Mouse (Mus musculus) megakaryocyte, embryonic 14.5 days (primary cell): ENCODE results near the gene Vps37b. TPM values are rescaled to one million over a fixed set of nuclear protein-coding genes. Genes with fewer than 3 reads are reported as not detected.

Source experiments
- H3K27me3 ChIP-seq: replicated peaks from 2 replicates; pipeline ENCODE3; 2012; ENCODE audit warnings: inconsistent platforms
- H3K36me3 ChIP-seq: replicated peaks from 2 replicates; pipeline ENCODE3; 2012; ENCODE audit warnings: low read length, inconsistent platforms, mixed read lengths
- H3K4me1 ChIP-seq: 2 replicates; pipeline ENCODE4 v1.6.1; 2012; ENCODE audit warnings: inconsistent platforms
- H3K4me3 ChIP-seq: replicated peaks from 2 replicates; pipeline ENCODE3; 2012; ENCODE audit warnings: moderate library complexity, mild to moderate bottlenecking, inconsistent platforms
- H3K9me3 ChIP-seq: 2 replicates; pipeline ENCODE4 v1.6.1; 2012; ENCODE audit warnings: inconsistent platforms
- FLI1 ChIP-seq: IDR thresholded peaks from 2 replicates; pipeline ENCODE4 v1.6.1; 2012; ENCODE audit warnings: low read length, inconsistent platforms, mixed read lengths
- GATA1 ChIP-seq: IDR thresholded peaks from 3 replicates; pipeline ENCODE4 v1.6.1; 2012; ENCODE audit warnings: mixed read lengths, low read length, inconsistent platforms, borderline replicate concordance
- polyA plus RNA-seq: library from polyadenylated mRNA; stranded (reverse); fragments of >175 nt; gene quantifications from 2 replicates; pipeline ENCODE4 v1.2.3, GENCODE M21; 2012; ENCODE audit warnings: low replicate concordance; ENCODE audit not compliant: insufficient read depth

Gene Vps37b
- polyA plus RNA-seq, 1 experiment: 437 TPM

DNA sequence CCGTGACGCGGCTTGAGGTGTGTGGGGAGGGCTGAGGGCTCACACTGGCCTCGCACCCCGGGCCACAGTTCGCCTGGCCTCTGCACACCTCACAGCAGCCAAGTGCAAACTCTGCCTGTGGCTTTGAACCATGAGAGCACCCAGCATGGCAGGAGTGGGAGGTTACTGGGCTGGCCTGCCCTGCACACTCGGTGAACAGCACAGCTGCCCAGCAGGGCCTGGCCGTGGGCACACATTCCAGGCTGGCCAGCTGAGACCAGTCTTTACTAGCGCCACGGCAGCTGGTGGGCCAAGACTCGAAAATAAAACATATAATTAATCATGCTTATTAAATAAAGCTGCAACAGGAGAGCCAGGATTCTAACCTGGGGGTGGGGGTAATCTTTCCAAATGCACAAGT lies 26.5 kb downstream of the Vps37b start:
- H3K27me3 ChIP-seq: no peaks in the 10 kb centered on the region
- no peak overlapping the region for H3K4me3 ChIP-seq
- peaks cover 99% of the 10 kb centered on the region for H3K36me3 ChIP-seq
- no peaks in the 10 kb centered on the region for H3K9me3 ChIP-seq
- TF ChIP-seq FLI1 (no peak), GATA1 (no peak)
- H3K4me1 ChIP-seq: peaks cover 93% of the 10 kb centered on the region

DNA sequence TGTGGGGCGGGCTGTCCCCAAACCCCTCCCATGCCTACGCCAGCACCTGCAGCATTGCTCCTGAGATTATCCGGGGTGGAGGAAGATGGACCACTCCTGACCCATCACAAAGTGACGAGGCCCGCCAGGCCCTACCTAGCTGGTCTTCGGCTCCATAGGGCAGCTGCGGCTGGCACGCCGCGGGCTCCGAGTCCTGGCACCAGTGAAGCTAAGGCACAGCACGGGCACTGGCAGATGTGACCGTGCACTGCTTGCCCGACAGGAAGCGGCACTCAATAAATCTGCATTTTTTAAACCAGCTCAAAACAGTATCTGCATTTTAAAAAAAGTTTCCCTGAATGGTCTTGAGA lies 26.9 kb downstream of the Vps37b start:
- peaks cover 99% of the 10 kb centered on the region for H3K36me3 ChIP-seq
- H3K4me1 ChIP-seq: peaks cover 93% of the 10 kb centered on the region
- H3K9me3 ChIP-seq: no peaks in the 10 kb centered on the region
- H3K27me3 ChIP-seq: no peaks in the 10 kb centered on the region
- no peak overlapping the region for H3K4me3 ChIP-seq
- TF ChIP-seq FLI1 (no peak), GATA1 (no peak)

DNA sequence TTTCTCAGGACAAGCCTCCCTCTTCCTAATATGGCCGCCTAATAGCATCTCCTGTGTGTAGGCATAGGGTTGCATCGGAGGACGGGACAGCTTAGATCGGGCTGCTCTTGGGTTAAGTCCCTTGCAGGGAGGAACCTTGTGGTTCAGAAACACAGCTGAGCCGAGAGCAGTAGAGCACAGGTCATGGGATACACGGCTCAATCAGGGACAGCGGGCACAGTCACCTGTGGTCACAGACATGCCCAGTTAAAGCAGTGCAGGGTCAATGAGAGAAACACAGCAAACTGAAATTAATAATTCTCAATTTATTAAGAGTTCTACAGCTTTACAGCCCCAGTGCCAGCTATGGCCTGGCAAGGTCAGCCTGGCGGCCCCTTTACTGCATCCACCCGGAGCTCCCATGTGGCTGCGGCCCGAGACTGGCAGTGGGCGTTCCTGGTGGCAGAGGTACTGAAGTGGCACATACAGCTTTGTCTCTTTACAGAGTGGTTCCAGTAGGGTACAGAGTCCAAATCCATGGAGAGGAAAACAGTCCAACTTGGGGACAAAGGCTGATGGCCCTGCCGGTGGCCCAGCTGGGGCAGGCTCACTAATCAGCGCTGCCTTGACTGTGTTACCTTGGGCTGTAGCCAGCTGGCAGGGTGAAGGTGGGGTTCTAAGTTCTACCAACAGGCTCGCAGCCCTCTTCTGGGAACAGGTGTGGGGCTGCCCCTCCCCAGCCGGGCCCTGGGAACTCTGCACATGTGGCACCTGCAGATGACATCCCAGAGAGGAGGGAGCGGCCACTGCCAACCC lies 27.5 kb downstream of the Vps37b start:
- TF ChIP-seq FLI1: no peak
- TF ChIP-seq GATA1: no peak
- Histone ChIP-seq H3K4me3 (no peak overlapping the region), H3K4me1 (peaks cover 89% of the 10 kb centered on the region), H3K27me3 (no peaks in the 10 kb centered on the region), H3K36me3 (peaks cover 99% of the 10 kb centered on the region), H3K9me3 (no peaks in the 10 kb centered on the region)

DNA sequence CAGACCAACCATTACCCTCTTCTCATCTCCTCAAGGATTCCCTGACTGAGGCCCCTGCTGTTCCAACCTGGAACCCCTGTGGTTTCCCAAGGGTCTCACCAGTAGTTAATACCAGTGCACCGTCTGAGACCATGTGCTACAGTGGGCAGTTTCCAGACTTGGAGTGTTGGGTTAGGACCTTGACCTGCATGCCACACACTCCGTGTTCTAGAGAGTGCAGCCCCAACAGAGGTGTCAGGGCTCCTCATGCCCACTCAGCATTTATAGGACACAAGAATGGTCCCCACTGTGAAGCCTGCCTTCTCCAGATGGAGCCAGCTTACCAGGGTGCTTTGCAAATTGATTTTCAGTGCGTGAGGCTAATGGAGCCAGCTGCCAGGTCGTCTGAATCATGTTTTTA lies 28.7 kb downstream of the Vps37b start:
- TF ChIP-seq FLI1 (no peak), GATA1 (no peak)
- Histone ChIP-seq H3K9me3 (no peaks in the 10 kb centered on the region), H3K4me1 (peaks cover 87% of the 10 kb centered on the region), H3K4me3 (no peak overlapping the region), H3K36me3 (peaks cover 93% of the 10 kb centered on the region), H3K27me3 (no peaks in the 10 kb centered on the region)

DNA sequence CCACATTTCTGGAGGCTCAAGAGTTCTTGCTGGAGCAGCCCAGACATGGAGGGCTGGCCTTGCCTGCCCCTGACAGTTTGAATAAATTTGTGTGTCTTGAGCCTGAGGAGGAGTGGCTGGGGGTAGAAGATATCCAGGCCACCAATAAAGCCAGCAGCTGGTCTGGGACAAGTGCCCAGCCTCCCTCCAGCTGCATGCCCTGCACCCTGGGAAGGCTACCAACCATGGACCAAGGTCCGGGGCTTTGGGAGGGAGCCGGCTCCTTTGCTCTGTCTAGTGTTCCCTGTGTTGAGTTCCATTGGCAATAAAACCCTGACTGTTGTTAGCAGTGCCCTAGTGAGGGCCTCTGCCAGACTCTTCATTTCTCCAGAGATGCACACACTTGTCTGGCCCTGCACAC lies 29.2 kb downstream of the Vps37b start:
- peaks cover 88% of the 10 kb centered on the region for H3K36me3 ChIP-seq
- H3K4me1 ChIP-seq: peaks cover 82% of the 10 kb centered on the region
- H3K9me3 ChIP-seq: no peaks in the 10 kb centered on the region
- H3K4me3 ChIP-seq: no peak overlapping the region
- TF ChIP-seq FLI1: no peak
- no peak for TF ChIP-seq GATA1
- H3K27me3 ChIP-seq: no peaks in the 10 kb centered on the region

DNA sequence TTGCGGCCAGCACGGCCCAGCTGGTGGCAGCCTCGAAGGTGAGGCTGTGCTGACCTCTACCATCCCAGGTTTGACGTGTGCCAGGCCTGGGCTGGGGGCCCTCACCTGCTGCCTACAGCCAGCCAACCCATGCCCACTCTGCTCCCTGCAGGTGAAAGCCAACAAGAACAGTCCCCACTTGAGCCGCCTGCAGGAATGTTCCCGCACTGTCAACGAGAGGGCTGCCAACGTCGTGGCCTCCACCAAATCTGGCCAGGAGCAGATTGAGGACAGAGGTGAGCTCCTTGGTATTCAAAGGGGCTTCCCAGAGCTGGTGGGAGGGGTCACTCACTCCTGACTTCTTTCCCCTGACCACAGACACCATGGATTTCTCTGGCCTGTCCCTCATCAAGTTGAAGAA lies 30.8 kb downstream of the Vps37b start:
- Histone ChIP-seq H3K4me1 (peaks cover 66% of the 10 kb centered on the region), H3K36me3 (peaks cover 78% of the 10 kb centered on the region), H3K27me3 (peaks cover 4% of the 10 kb centered on the region), H3K9me3 (no peaks in the 10 kb centered on the region), H3K4me3 (no peak overlapping the region)
- no peak for TF ChIP-seq GATA1
- TF ChIP-seq FLI1: no peak

DNA sequence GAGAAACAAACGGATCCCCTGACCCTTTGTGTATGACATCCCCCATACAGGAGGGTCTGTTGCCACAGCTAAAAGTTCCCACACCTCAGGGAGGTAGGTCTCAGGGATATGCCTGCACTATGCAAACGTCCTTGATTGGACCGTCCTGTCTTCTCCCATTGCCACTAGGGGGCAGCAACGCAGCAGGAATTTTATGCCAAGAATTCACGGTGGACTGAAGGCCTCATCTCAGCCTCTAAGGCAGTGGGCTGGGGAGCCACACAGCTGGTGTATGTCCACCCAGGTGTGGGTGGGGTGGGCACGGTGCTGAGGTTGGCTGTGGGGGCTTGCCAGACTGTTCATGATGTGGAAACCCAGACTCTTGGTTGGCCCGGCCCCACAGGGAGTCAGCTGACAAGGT lies 31.2 kb downstream of the Vps37b start:
- TF ChIP-seq FLI1 (no peak), GATA1 (no peak)
- no peaks in the 10 kb centered on the region for H3K9me3 ChIP-seq
- peaks cover 4% of the 10 kb centered on the region for H3K27me3 ChIP-seq
- peaks cover 74% of the 10 kb centered on the region for H3K36me3 ChIP-seq
- H3K4me1 ChIP-seq: peaks cover 61% of the 10 kb centered on the region
- no peak overlapping the region for H3K4me3 ChIP-seq

DNA sequence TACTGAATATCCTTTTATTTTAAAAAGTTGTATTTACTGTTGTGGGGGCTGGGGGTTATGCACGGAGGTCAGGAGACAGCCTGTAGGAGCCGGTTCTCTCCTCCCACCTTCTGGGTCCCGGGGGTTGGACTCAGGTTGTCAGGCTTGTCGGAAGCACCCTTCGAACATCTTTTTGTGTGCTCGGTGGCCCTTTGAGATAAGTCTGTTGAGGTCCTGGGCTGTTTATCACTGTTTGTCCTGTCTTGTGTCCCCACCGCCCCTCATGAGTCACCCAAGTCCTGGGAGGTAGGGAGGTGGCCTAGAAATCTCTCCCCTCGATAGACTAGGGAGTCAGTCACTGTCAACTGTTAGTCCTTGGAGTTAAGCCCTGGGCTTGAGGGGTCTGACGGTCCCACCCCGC lies 33.7 kb downstream of the Vps37b start:
- Histone ChIP-seq H3K36me3 (peaks cover 49% of the 10 kb centered on the region), H3K9me3 (no peaks in the 10 kb centered on the region), H3K27me3 (peaks cover 4% of the 10 kb centered on the region), H3K4me3 (no peak overlapping the region), H3K4me1 (peaks cover 40% of the 10 kb centered on the region)
- TF ChIP-seq FLI1: no peak
- TF ChIP-seq GATA1: no peak

DNA sequence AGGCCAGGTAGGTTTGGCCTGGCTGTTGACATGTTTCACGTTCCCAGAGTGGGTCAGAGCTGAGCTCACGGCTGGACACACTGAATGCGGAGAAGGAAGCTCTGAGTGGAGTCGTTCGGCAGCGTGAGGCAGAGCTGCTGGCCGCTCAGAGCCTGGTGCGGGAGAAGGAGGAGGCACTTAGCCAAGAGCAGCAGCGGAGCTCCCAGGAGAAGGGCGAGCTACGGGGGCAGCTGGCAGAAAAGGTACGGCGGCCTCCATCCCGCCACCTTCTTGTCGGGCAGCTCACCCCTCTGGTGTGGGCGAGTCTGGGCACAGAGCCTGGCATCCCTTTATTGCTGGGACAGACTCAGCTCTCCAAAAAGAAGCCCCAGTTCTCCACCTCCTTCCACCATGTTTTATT lies 34.3 kb downstream of the Vps37b start:
- no peak overlapping the region for H3K4me3 ChIP-seq
- peaks cover 44% of the 10 kb centered on the region for H3K36me3 ChIP-seq
- peaks cover 35% of the 10 kb centered on the region for H3K4me1 ChIP-seq
- H3K9me3 ChIP-seq: no peaks in the 10 kb centered on the region
- no peak for TF ChIP-seq FLI1
- TF ChIP-seq GATA1: no peak
- H3K27me3 ChIP-seq: peaks cover 4% of the 10 kb centered on the region

DNA sequence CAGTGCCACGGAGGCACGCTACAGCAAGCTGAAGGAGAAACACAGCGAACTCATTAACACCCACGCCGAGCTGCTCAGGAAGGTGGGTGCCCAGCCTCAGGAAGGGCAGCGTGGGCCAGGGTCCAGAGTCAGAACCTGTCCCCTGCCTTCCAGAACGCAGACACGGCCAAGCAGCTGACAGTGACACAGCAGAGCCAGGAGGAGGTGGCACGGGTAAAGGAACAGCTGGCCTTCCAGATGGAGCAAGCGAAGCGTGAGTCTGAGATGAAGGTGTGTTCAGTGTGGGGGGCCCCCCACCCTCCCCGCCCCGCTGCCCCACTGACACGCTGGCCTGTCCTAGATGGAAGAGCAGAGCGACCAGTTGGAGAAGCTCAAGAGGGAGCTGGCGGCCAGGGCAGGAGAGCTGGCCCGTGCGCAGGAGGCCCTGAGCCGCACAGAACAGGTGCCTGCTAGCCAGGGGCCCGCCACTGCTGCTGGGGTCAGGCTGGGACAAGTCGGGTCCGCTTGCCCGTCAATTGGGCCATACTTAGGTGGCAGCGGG lies 34.8 kb downstream of the Vps37b start:
- H3K36me3 ChIP-seq: peaks cover 38% of the 10 kb centered on the region
- TF ChIP-seq GATA1 (no peak), FLI1 (no peak)

More for the DNA sequence above, 34.8 kb downstream of the Vps37b start:
- Histone ChIP-seq H3K4me1 (peaks cover 34% of the 10 kb centered on the region), H3K9me3 (no peaks in the 10 kb centered on the region), H3K27me3 (peaks cover 4% of the 10 kb centered on the region), H3K4me3 (no peak overlapping the region)
